Mouse (Mus musculus) kidney, adult 11 months (tissue): ENCODE measurements around the gene Gm8257.
"Not testable (repeated sequence)": the region's sequence is repeated elsewhere in the genome, so short reads cannot be mapped to it uniquely, and the experiment has no call there.

Experiments
- DNase-seq: peaks from one replicate; pipeline ENCODE4 v3.0.0; 2022

Gm8257 gene

GRCm38 (mm10) chr14:44706356-44706755 is at the start of gene Gm8257:
Gm8257 (minus strand) TSS chr14:44706456.
- not testable (repeated sequence) for DNase-seq

DNA sequence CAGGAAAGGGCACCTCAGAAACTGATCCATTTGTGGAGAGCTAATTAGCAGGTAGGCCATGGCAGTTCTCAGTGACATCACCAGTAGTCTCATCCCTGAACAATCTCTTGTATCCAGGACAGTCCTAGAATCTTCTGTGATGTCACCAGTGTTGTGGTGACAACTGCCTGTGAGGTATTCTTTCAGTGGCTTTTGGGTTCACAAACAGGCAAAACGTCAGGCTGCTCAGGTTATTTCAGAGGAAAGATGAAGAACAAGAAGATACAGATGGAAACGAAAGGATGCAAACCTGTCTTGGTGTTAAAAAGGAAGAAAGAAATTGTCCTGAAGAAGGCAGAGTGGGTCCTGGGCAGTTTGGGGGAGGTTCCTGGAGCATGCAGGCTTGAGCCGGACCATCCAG is 44.0 kb upstream of the Gm8257 start, which contains the start of gene Gm8267:
Gm8267 (minus strand) TSS at position 101 of the 400 bp plus-strand sequence.
- no peak for DNase-seq

- DNase-seq, result not testable (repeated sequence)
These were observed 36.5 kb upstream of the Gm8257 start for GRCm38 (mm10) chr14:44742789-44743188.

GRCm38 (mm10) chr14:44730711-44731110 is 24.5 kb upstream of the Gm8257 start:
- not testable (repeated sequence) for DNase-seq

DNA sequence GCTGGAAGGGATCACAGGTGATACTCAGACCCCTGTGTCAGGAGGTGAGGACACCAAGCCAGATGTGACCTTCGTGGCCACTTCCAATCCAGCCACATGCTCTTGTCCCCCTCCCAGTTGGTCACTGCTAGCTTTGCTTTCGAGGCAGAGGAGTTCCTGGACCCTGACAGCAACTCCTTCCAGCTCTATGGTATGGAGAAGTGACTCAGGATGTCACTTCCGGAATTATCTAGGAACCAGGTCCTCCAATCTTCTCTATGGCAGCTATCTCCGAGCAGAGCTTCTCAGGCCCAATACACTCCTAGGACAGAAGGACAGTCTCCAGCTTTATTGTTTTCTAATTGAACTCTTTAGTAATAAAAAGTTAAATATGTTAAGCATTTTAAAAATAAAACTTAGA is 78.5 kb downstream of the Gm8257 start, which contains the start of gene Gm5624:
Gm5624 (minus strand) TSS at position 202 of the 400 bp plus-strand sequence.
- DNase-seq, result not testable (repeated sequence)
